Mouse (Mus musculus): ENCODE results near the gene Wwox.

DNA sequence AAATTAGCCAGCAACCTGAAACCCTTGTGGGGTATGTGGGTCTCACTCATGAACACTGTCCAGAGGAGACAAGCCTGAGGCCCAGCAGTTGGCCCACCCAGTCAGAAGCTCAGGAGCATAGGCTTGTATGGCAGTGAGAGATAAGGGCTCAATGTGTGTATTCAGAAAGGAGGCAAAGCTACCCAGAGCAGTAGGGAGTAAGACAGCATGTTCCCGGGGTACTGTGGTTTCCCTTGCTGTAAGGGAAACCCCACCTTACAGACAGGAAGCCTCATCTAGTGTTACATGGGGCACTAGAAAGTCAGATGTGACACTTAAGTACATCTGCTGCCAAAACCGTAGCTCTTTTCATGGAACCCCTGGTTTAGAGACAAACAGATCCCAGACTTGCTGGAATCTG is 440.2 kb downstream of the Wwox start:
- TF ChIP-seq CTCF (IDR thresholded peaks at IDR 0.05; ENCODE audit: extremely low read depth, insufficient read depth, low read length), result no peak
- no peak for TF ChIP-seq POLR2A (IDR thresholded peaks at IDR 0.05; ENCODE audit: extremely low read depth, insufficient read depth, low read length)
